Mouse (Mus musculus) neural tube, embryonic 11.5 days (tissue): ENCODE measurements at regions not wholly inside any gene's neighbourhood (a gene's known extent, or its start where the extent isn't known, plus 50 kb on each side); places are given as distances from the start of the nearest gene placed in this dataset.

Source experiments
- ATAC-seq: fragments of 200-750 bp; cut with Nextera tagmentation; 2 replicates; pipeline ENCODE4 v1.8.0; 2017; ENCODE audit warnings: moderate number of reproducible peaks, mild to moderate bottlenecking, moderate TSS enrichment, moderate library complexity; ENCODE audit not compliant: insufficient read depth, low FRiP score, low TSS enrichment
- DNase-seq: peaks from one replicate; pipeline ENCODE4 v3.0.0-alpha.2; 2015; ENCODE audit warnings: low spot score
- H3K27ac ChIP-seq: fragments of 300-500 bp; sonication (generic); 2 replicates; pipeline ENCODE4 v1.5.1; 2014; ENCODE audit warnings: low read depth, mild to moderate bottlenecking, low read length
- H3K27me3 ChIP-seq: fragments of 300-500 bp; sonication (generic); 2 replicates; pipeline ENCODE4 v1.6.1; 2014; ENCODE audit warnings: mild to moderate bottlenecking, low read length, mixed read lengths; ENCODE audit not compliant: control insufficient read depth, insufficient read depth
- H3K36me3 ChIP-seq: fragments of 300-500 bp; sonication (generic); 2 replicates; pipeline ENCODE4 v1.6.1; 2014; ENCODE audit warnings: mild to moderate bottlenecking, low read length, moderate library complexity, mixed read lengths; ENCODE audit not compliant: control insufficient read depth, insufficient read depth
- H3K4me1 ChIP-seq: fragments of 300-500 bp; sonication (generic); 2 replicates; pipeline ENCODE4 v1.6.1; 2014; ENCODE audit warnings: low read length, mixed read lengths; ENCODE audit not compliant: control insufficient read depth, insufficient read depth
- H3K4me2 ChIP-seq: fragments of 300-500 bp; sonication (generic); 2 replicates; pipeline ENCODE4 v1.6.1; 2014; ENCODE audit warnings: low read depth, mild to moderate bottlenecking, moderate library complexity
- H3K4me3 ChIP-seq: fragments of 300-500 bp; sonication (generic); 2 replicates; pipeline ENCODE4 v1.5.1; 2014; ENCODE audit warnings: low read depth, low read length
- H3K9ac ChIP-seq: fragments of 300-500 bp; sonication (generic); 2 replicates; pipeline ENCODE4 v1.6.1; 2014; ENCODE audit warnings: mild to moderate bottlenecking, low read length
- H3K9me3 ChIP-seq: fragments of 300-500 bp; sonication (generic); 2 replicates; pipeline ENCODE4 v1.6.1; 2016; ENCODE audit warnings: low read length; ENCODE audit not compliant: control insufficient read depth
- WGBS: fragments of 180-500 bp; shearing (Covaris S2); extraction: QIAGEN DNeasy Blood & Tissue Kit; methylation state at CpG from one replicate; pipeline ENCODE4 v1.1.7; 2014; 5-methylcytosine and 5-hydroxymethylcytosine counted together

- Histone ChIP-seq H3K27me3 (no peaks in the 10 kb centered on the region), H3K36me3 (no peaks in the 10 kb centered on the region), H3K9ac (no peak overlapping the region), H3K27ac (no peak overlapping the region), H3K4me3 (no peak overlapping the region), H3K9me3 (no peaks in the 10 kb centered on the region), H3K4me2 (no peak overlapping the region), H3K4me1 (no peaks in the 10 kb centered on the region)
- DNase-seq (no peak), ATAC-seq (no peak)
- WGBS, result 91% methylated on average over 3 of the region's 3 CpGs
Observed at GRCm38 (mm10) chr4:75130757-75131156, 147.3 kb downstream of the Dmac1 start.

GRCm38 (mm10) chr4:75115887-75116286 lies 162.2 kb downstream of the Dmac1 start:
- H3K27me3 ChIP-seq, result no peaks in the 10 kb centered on the region
- no peak for DNase-seq
- no peaks in the 10 kb centered on the region for H3K4me1 ChIP-seq
- no peaks in the 10 kb centered on the region for H3K9me3 ChIP-seq
- H3K36me3 ChIP-seq, result no peaks in the 10 kb centered on the region
- whole genome bisulfite sequencing, result 98% methylated on average over 1 of the region's 1 CpGs
- H3K9ac ChIP-seq, result no peak overlapping the region
- no peak overlapping the region for H3K4me2 ChIP-seq
- no peak overlapping the region for H3K27ac ChIP-seq
- ATAC-seq, result no peak
- no peak overlapping the region for H3K4me3 ChIP-seq

DNA sequence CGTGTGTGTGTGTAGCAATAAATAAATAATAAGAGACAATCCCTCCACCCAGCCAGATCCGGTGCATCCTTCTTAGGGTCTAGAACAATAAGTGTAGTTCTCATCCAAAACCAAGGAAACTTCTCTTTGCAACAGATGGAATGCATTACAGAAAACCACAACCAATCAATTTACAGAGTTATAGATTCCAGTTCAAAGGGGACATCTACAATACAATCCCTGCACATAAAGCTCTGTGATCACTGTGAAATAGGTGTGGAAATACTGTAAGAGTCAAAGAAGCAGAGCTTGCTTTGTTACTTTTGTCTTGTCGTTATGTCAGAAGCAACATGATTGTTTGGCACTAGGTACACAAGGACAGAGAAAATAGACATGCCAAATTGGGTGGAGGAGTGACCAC lies 162.8 kb downstream of the Dmac1 start:
- H3K4me2 ChIP-seq, result no peak overlapping the region

GRCm38 (mm10) chr4:75065782-75066181 lies 212.3 kb downstream of the Dmac1 start:
- H3K4me2 ChIP-seq, result no peak overlapping the region
- ATAC-seq, result no peak
- WGBS, result 77% methylated on average over 1 of the region's 1 CpGs

More for the DNA sequence above, 162.8 kb downstream of the Dmac1 start:
- H3K9me3 ChIP-seq, result no peaks in the 10 kb centered on the region
- 45% methylated on average over 3 of the region's 3 CpGs for WGBS
- no peaks in the 10 kb centered on the region for H3K27me3 ChIP-seq
- ATAC-seq (peak; percentile 64; the same call in 1 of the 2 replicates), DNase-seq (peak; percentile 9)
- H3K9ac ChIP-seq, result no peak overlapping the region
- no peaks in the 10 kb centered on the region for H3K36me3 ChIP-seq
- H3K4me3 ChIP-seq, result no peak overlapping the region
- no peak overlapping the region for H3K27ac ChIP-seq
- no peaks in the 10 kb centered on the region for H3K4me1 ChIP-seq

DNA sequence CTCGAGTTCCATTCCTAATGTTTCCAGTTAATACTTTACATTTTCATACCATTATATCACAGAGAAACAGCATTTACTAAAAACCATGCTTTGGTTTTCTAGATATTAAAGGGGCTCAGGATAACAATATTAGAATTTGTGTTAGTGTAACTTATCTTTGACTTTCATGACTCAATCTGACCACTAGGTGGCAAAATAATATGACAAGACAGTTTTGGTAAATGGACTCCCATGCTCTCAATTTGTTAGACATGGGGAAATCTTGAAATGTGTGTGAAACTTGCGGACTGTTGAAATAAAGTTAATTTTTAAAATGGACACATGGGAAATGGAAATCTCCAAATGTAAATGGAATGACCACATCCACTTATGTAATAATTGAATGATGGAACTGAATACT lies 214.8 kb downstream of the Dmac1 start:
- H3K36me3 ChIP-seq, result no peaks in the 10 kb centered on the region
- no peak overlapping the region for H3K9ac ChIP-seq
- no peaks in the 10 kb centered on the region for H3K9me3 ChIP-seq
- no peaks in the 10 kb centered on the region for H3K4me1 ChIP-seq
- H3K27me3 ChIP-seq, result no peaks in the 10 kb centered on the region
- WGBS, result 83% methylated on average over 2 of the region's 2 CpGs
- H3K4me2 ChIP-seq, result no peak overlapping the region
- no peak overlapping the region for H3K4me3 ChIP-seq
- DNase-seq, result no peak
- H3K27ac ChIP-seq, result no peak overlapping the region
- no peak for ATAC-seq

More at GRCm38 (mm10) chr4:75065782-75066181, 212.3 kb downstream of the Dmac1 start:
- DNase-seq, result no peak
- H3K4me1 ChIP-seq, result no peaks in the 10 kb centered on the region
- H3K9ac ChIP-seq, result no peak overlapping the region
- H3K27ac ChIP-seq, result no peak overlapping the region
- H3K9me3 ChIP-seq, result no peaks in the 10 kb centered on the region
- no peaks in the 10 kb centered on the region for H3K36me3 ChIP-seq
- H3K4me3 ChIP-seq, result no peak overlapping the region
- no peaks in the 10 kb centered on the region for H3K27me3 ChIP-seq

GRCm38 (mm10) chr4:75043510-75043909 lies 234.6 kb downstream of the Dmac1 start:
- H3K9me3 ChIP-seq, result no peaks in the 10 kb centered on the region
- H3K4me2 ChIP-seq, result no peak overlapping the region
- DNase-seq (no peak), ATAC-seq (no peak)
- no peaks in the 10 kb centered on the region for H3K36me3 ChIP-seq
- no peaks in the 10 kb centered on the region for H3K27me3 ChIP-seq
- H3K4me3 ChIP-seq, result no peak overlapping the region
- H3K9ac ChIP-seq, result no peak overlapping the region
- no peaks in the 10 kb centered on the region for H3K4me1 ChIP-seq
- WGBS, result 95% methylated on average over 1 of the region's 1 CpGs
- no peak overlapping the region for H3K27ac ChIP-seq

DNA sequence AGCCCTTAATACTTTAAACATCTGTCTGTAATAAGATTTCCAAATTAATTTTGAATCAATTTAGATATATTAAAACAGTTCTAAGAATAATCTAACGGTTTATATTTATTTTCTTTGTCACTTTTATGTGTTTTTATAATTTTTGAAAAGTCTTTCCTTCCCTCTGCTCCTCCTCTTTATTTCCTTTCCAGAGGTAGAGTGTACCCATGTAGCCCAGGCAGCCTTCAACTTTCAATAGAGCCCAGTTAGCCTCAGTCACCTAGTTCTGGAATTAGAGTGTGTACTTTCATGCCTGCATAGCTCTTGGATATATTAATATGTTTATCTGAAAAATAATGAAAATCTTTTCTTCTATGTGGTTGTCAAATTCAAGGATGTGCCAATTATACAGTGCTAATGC lies 235.5 kb downstream of the Dmac1 start:
- 74% methylated on average over 1 of the region's 1 CpGs for WGBS
- no peak for ATAC-seq
- no peaks in the 10 kb centered on the region for H3K36me3 ChIP-seq
- no peak overlapping the region for H3K4me2 ChIP-seq
- H3K4me1 ChIP-seq, result no peaks in the 10 kb centered on the region
- no peak overlapping the region for H3K27ac ChIP-seq
- H3K27me3 ChIP-seq, result no peaks in the 10 kb centered on the region
- no peak for DNase-seq
- H3K9me3 ChIP-seq, result no peaks in the 10 kb centered on the region
- no peak overlapping the region for H3K9ac ChIP-seq
- H3K4me3 ChIP-seq, result no peak overlapping the region

GRCm38 (mm10) chr4:75041930-75042579 lies 236.1 kb downstream of the Dmac1 start:
- H3K9ac ChIP-seq, result no peak overlapping the region
- H3K4me1 ChIP-seq, result no peaks in the 10 kb centered on the region
- 75% methylated on average over 1 of the region's 1 CpGs for WGBS
- no peaks in the 10 kb centered on the region for H3K9me3 ChIP-seq
- DNase-seq (no peak), ATAC-seq (no peak)
- no peak overlapping the region for H3K4me3 ChIP-seq
- no peak overlapping the region for H3K4me2 ChIP-seq
- no peaks in the 10 kb centered on the region for H3K36me3 ChIP-seq
- H3K27me3 ChIP-seq, result no peaks in the 10 kb centered on the region
- H3K27ac ChIP-seq, result no peak overlapping the region
